Mouse (Mus musculus) mouse trophoblast stem cell (cell line): ENCODE data around the gene Gm49373.

Source experiments
- in situ Hi-C, 2 experiments: fragments of 300-500 bp; cut with MseI, MboI; formaldehyde crosslinking; loops; 2 replicates in 1 of 2; 3 replicates in 1 of 2; pipeline ENCODE4 v1.15.1; 2025

Gm49373 gene

DNA sequence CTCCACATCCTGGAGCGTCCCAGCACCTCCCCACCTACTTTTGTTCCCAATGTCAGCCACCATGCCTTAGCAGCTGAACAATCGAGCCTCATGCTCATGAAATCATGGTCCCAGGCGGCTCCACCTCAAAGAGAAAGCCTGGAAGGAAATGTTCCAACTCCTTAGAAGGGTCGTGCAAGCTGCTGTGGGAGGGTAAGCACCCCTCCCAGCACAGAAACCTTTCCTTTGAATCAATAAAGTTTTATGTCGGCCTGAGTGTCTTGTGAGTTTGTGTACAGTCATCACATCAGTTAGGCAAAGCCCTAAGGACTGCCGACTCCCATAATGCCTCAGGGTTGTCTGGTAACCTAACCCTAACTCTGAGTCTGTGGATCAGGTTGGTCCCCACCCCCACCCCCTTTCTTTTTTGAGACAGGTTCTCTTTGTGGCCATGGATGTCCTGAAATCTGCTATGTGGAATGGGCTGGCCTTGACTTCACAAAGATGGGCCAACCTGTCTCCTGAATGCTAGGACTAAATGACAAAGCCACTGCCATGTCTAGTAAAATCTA is 44.3 kb downstream of the Gm49373 start:
- in situ Hi-C loops = no loop called here

GRCm38 (mm10) chr9:21027774-21028290 is 45.1 kb downstream of the Gm49373 start:
- in situ Hi-C loops = no loop called here

DNA sequence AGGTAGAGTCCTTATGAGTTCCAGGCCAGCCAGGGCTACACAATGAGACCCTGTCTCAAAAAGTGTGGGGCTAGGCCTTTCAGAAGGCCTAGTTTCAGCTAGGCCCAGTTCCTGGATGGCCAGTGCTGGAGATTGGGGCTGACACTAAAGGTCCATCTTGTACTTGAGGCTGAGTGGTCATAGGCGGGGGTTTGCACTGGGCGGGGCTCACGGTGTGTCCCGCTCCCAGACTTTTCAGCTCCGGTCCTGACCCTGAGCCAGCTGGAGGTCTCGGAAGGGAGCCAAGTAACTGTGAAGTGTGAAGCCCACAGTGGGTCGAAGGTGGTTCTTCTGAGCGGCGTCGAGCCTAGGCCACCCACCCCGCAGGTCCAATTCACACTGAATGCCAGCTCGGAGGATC is 46.0 kb downstream of the Gm49373 start:
- in situ Hi-C loops = no loop called here

DNA sequence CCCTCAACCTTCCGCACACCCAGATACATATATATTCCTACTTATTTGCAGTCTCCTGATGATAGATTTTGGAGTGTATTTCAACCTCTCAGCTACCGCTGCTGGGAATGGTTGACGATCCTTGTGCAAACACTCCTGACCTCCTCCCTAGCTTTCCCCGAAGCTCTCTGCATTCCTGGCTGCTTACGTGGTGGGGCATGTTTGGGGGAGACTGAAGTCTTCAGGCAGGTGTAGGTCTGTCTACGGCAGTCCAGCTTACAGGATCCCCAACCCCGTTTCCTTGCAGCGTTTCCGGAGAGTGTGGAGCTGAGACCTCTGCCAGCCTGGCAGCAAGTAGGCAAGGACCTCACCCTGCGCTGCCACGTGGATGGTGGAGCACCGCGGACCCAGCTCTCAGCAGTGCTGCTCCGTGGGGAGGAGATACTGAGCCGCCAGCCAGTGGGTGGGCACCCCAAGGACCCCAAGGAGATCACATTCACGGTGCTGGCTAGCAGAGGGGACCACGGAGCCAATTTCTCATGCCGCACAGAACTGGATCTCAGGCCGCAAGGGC is 47.6 kb downstream of the Gm49373 start:
- in situ Hi-C loops = no loop called here

DNA sequence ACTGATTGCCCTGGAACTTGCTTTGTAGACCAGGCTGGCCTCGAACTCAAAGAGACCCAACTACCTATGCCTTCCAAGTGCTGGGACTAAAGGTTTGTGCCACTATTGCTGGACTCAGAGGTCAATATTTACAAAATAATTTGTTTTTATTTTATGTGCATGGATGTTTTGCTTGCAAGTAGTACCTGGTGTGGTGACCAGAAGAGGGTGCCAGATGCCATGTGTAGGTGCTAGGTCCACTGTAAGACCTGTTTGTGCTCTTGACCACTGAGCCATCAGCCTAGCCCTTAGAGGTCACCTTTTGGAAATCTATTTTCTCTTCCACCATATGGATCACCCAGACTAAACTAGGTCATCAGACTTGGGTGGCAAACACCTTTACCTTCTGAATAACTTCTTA is 50.2 kb downstream of the Gm49373 start:
- in situ Hi-C loops = no loop called here

DNA sequence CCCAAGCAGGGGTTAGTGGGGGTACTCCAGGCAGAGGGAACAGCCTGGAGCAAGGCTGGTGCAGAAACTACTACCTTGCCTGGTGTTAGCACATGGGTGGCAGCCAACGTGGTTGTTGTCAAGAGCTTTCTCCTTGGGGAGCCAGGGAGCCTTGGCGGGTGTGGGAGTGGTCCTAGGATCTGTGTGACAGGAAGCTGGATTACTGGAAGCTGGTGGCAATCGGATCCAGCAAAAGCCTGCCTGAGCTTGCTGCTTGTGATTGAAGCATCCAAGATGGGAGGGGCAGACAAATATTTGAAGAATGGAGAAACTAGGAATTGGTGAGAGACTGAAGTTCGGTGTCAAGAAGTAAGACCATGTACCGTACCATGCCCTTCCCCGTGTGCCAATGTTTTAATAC is 50.6 kb downstream of the Gm49373 start:
- in situ Hi-C loops = no loop called here

DNA sequence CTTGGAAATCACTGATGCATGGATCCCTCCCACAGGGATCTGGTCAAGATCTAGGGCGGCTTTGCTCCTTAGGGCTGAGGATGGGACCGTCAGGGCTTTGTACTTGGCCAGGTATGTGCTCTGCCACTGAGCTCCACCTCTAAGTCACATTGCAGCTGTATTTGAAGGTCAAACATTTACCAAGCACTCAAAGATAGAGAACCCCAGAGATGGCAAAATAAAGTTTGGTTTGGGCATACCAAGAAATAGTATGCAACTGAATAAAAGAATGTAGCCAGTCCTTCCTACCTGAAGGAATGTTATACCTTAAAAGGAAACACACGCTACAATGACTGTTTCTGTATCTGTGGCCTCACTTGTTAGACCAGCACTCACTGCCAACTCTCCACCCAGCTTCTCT is 51.5 kb downstream of the Gm49373 start:
- in situ Hi-C loops = no loop called here

GRCm38 (mm10) chr9:21018600-21018999 is 54.3 kb downstream of the Gm49373 start:
- in situ Hi-C loops = no loop called here

DNA sequence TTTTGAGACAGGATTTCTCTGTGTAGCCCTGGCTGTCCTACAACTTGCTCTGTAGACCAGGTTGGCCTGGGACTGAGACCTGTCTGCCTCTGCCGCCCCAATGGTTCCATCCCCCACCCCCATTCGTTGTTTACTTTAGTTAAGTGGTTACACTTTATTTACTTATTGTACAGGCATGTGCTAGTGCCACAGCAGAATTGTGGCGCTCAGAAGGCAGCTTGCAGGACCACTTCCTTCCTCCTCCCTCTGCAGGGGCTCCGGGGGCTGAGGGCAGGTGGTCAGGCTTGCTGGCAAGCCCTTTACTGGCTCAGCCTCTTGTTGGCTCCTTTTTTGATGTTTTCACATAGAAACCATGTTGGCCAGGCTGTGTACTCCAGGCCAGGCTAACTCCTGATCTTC is 55.7 kb downstream of the Gm49373 start:
- in situ Hi-C loops = no loop called here

DNA sequence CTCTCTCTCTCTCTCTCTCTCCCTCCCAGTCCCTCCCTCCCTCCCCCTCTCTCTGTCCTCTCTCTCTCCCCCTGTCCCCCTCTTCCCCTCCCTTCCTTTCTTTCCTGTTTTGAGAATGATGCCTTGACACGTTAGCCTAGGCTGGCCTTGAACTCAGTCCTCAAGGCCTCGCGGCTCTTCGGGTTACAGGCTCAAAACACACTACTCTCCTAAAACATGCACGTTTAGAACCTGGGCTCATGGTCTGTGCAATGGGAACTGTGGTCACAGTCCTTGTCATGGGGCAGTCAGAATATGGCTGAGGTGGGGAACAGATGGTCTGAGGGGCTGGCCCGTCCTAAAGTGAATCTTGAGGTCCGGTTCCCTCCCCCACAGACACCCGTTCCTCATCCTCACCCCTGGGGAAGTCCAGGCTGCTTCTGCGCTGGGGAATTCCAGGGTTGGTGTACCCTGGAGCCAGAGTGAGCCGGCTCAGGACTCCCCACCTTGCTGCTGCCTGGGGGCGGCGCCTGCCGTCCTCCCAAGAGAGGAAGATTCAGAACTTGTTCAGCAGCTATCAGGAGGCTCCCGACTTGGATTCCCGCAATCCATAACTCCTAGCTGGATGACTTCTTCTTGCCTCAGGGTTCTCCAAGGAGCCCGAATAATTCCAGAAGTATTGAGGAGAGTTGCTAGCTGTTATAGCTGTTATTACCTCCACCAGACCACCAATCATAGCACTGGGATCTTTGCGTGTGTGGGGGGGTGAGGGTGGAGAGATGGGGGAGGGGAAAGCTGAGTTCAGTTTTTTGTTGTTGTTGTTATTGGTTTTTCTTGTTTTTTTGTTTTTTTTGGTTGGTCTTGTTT is 56.3 kb downstream of the Gm49373 start:
- in situ Hi-C loops = no loop called here

DNA sequence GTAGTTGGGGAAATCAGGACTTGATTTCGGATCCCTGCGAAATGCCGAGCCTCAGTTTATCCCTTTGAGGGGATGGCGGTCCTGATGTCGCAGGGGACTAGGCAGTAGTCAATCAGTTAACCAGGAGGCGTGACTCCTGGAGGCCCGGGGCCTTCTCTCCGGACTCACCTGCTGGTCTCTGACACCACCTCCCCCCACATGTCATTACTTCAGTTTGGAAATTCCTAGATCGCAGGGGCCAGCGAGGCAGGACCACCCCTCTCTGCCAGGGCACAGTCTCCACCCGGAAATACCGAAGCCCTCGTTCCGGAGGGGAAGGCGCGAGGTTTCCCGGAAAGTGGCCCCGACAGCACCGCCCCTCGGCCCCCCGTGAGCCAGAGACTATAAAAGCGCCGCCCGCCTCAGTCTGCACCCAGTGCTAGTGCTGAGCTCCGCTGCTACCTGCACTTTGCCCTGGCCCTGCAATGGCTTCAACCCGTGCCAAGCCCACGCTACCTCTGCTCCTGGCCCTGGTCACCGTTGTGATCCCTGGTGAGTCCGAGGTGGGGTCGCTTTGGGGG is 57.2 kb downstream of the Gm49373 start, which contains the start of gene Icam1:
TSS of gene Icam1 (plus strand) at position 415 of the 560 bp plus-strand sequence.
- in situ Hi-C loops = no loop called here

DNA sequence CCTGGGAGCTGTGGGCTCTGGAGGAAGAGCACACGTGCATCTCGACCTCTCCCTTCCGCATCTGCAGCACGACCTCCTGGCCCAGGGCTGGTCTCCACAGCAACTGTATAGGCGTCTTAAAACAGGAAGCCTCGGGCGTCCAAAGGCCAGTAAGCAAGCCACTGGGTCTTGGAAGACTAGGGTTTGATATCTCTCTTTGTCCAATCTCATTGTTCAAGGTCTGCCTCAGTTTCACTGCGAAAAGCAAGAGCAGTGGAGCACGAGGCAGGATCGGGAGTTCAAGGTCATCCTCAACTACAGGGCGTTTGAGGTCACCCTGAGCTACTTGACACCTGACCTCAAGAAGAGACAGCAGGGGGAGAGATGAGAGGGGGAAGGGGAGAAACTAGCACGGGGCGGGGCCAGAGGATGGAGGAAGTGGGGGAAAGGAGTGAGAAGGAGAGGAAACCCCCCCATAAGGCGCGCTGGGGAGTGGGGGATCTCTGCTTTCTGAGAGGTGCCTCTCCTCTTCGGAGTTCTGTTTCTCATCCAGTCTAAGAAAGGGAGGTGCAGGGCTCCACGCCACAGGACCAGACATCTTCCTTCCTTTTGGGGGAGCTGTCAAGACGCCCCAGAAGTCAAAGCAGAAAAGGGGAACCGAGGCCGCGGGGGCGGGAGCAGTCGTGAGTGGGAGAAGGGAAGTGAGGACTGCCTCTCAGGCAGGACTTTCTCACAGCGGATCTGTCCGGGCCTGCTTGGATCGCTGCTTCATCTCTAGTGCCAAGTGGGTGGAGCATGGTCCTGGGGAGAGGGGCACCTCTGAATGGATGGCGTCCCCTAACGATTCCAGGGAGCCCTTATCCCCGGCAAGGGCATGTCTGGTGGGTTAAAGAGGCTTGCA is 58.0 kb downstream of the Gm49373 start:
- in situ Hi-C loops = no loop called here
